ENCODE assay signal across 21 mouse cellular contexts in genomic region chr2:163590211-163590610, GRCm38 (mm10). TPM values are rescaled to one million over a fixed set of nuclear protein-coding genes. Genes with fewer than 3 reads are reported as not detected.
DNase-seq lines count a peak whose midpoint lies in the region; ATAC-seq and TF ChIP-seq lines count a peak whose summit lies in the region.
"Had no signal": no experiment of that assay in that cellular context is flagged by ENCODE, and none has a peak within 500 bp of the region (broad histone marks: within the 10 kb centered on the region; RNA-seq: fewer than 3 reads in every experiment).

No protein-coding gene starts in this region.

- WGBS in liver, embryonic 15.5 days (ENCODE audit: insufficient replicate concordance): 21% methylated on average over 12 of the region's 12 CpGs
- WGBS in liver, embryonic 12.5 days (ENCODE audit: insufficient replicate concordance): 27% methylated on average over 12 of the region's 12 CpGs
- WGBS in intestine, postnatal 0 days: 36% methylated on average over 12 of the region's 12 CpGs

- H3K27ac ChIP-seq in liver, embryonic 15.5 days (replicated peaks): no peak overlapping the region
- H3K27ac ChIP-seq in liver, embryonic 12.5 days: no peak overlapping the region
- H3K27ac ChIP-seq in intestine, postnatal 0 days (ENCODE audit: low read depth, low read length): peak overlapping the region; percentile 60; the same call in 1 of the 2 replicates
- H3K27ac ChIP-seq: embryonic facial prominence, embryonic 12.5 days; hindbrain, embryonic 14.5 days; limb, embryonic 12.5 days had no signal

- no peaks in the 10 kb centered on the region for H3K36me3 ChIP-seq in liver, embryonic 15.5 days (replicated peaks)
- no peaks in the 10 kb centered on the region for H3K36me3 ChIP-seq in liver, embryonic 12.5 days
- H3K36me3 ChIP-seq in intestine, postnatal 0 days (ENCODE audit: control insufficient read depth, insufficient read depth): no peaks in the 10 kb centered on the region
- H3K36me3 ChIP-seq in myocyte (ENCODE audit: control insufficient read depth, insufficient read depth): no peaks in the 10 kb centered on the region
- H3K36me3 ChIP-seq: embryonic facial prominence, embryonic 12.5 days; heart, embryonic 12.5 days; limb, embryonic 12.5 days had no signal

- no peak overlapping the region for H3K4me3 ChIP-seq in liver, embryonic 15.5 days (replicated peaks)
- no peak overlapping the region for H3K4me3 ChIP-seq in liver, embryonic 12.5 days
- H3K4me3 ChIP-seq in intestine, postnatal 0 days (ENCODE audit: low read depth, low read length): no peak overlapping the region
- no peak overlapping the region for H3K4me3 ChIP-seq in myocyte
- H3K4me3 ChIP-seq: embryonic facial prominence, embryonic 12.5 days; heart, embryonic 12.5 days; limb, embryonic 12.5 days had no signal

- H3K9ac ChIP-seq in liver, embryonic 15.5 days: no peak overlapping the region
- H3K9ac ChIP-seq in liver, embryonic 12.5 days: no peak overlapping the region
- H3K9ac ChIP-seq in intestine, postnatal 0 days (ENCODE audit: low read depth, low read length): no peak overlapping the region
- H3K9ac ChIP-seq: embryonic facial prominence, embryonic 12.5 days; heart, embryonic 12.5 days; hindbrain, embryonic 14.5 days; limb, embryonic 12.5 days had no signal

- no peaks in the 10 kb centered on the region for H3K27me3 ChIP-seq in liver, embryonic 15.5 days
- no peaks in the 10 kb centered on the region for H3K27me3 ChIP-seq in liver, embryonic 12.5 days (replicated peaks)
- no peaks in the 10 kb centered on the region for H3K27me3 ChIP-seq in intestine, postnatal 0 days (replicated peaks; ENCODE audit: control insufficient read depth, insufficient read depth, low read length)
- no peaks in the 10 kb centered on the region for H3K27me3 ChIP-seq in myocyte (ENCODE audit: control insufficient read depth, insufficient read depth, insufficient read length)
- H3K27me3 ChIP-seq: embryonic facial prominence, embryonic 12.5 days; heart, embryonic 12.5 days; limb, embryonic 12.5 days had no signal

- no peaks in the 10 kb centered on the region for H3K9me3 ChIP-seq in liver, embryonic 15.5 days (replicated peaks)
- no peaks in the 10 kb centered on the region for H3K9me3 ChIP-seq in liver, embryonic 12.5 days (replicated peaks)
- H3K9me3 ChIP-seq in intestine, postnatal 0 days (ENCODE audit: control insufficient read depth): no peaks in the 10 kb centered on the region
- H3K9me3 ChIP-seq: embryonic facial prominence, embryonic 12.5 days; heart, embryonic 12.5 days; limb, embryonic 12.5 days had no signal

- peaks cover 47% of the 10 kb centered on the region for H3K4me1 ChIP-seq in liver, embryonic 15.5 days (replicated peaks)
- peaks cover 28% of the 10 kb centered on the region for H3K4me1 ChIP-seq in liver, embryonic 12.5 days
- H3K4me1 ChIP-seq in intestine, postnatal 0 days (replicated peaks; ENCODE audit: control insufficient read depth, insufficient read depth, low read length): peaks cover 19% of the 10 kb centered on the region
- H3K4me1 ChIP-seq: limb, embryonic 12.5 days had no signal

- H3ac ChIP-seq in myocyte (ENCODE audit: control insufficient read depth, insufficient read length): no peak overlapping the region

- no peak for TF ChIP-seq CTCF in intestine, postnatal 0 days (IDR thresholded peaks at IDR 0.05; ENCODE audit: low read depth)

- H3K4me2 ChIP-seq in liver, embryonic 15.5 days: peak overlapping the region; percentile 13
- no peak overlapping the region; the same call in 1 of the 2 replicates for H3K4me2 ChIP-seq in liver, embryonic 12.5 days
- H3K4me2 ChIP-seq in intestine, postnatal 0 days (replicated peaks; ENCODE audit: low read depth): no peak overlapping the region
- H3K4me2 ChIP-seq in myocyte (ENCODE audit: low read depth): peak overlapping the region; percentile 36
- H3K4me2 ChIP-seq: embryonic facial prominence, embryonic 12.5 days; heart, embryonic 12.5 days; hindbrain, embryonic 14.5 days; limb, embryonic 12.5 days had no signal

- no peaks in the 10 kb centered on the region for H3K79me2 ChIP-seq in myocyte (ENCODE audit: control insufficient read depth, insufficient read depth)

- no peak for TF ChIP-seq POLR2A in myocyte (IDR thresholded peaks at IDR 0.05; ENCODE audit: insufficient read length, low read depth)

- DNase-seq in NIH3T3 (ENCODE audit: low read depth): peak; percentile 27
- DNase-seq in frontal cortex, postnatal 10 days (ENCODE audit: low spot score in 2 of 2): no peak
- no peak for DNase-seq in adrenal gland, postnatal 36 days
- no peak for DNase-seq in spleen, postnatal 10 days (ENCODE audit: low spot score in 2 of 2)
- DNase-seq: cerebellum, adult 8-10 months; heart, postnatal 36 days; lung, adult 18-20 months; lung, postnatal 36 days; midbrain, embryonic 14.5 days; right cerebral cortex, postnatal 4 days; thymus, adult 18-20 months; thymus, postnatal 4 days had no signal

- ATAC-seq in liver, embryonic 15.5 days (ENCODE audit: insufficient read depth): no peak
- ATAC-seq in liver, embryonic 12.5 days: no peak
- peak; percentile 18; the same call in 1 of the 2 replicates for ATAC-seq in intestine, postnatal 0 days
- ATAC-seq: forebrain, embryonic 16.5 days had no signal

TF ChIP-seq in myocyte, 11 proteins besides CTCF, POLR2A, EP300 and RAD21:
- TF ChIP-seq CEBPB (IDR thresholded peaks at IDR 0.05; ENCODE audit: insufficient read depth, poor library complexity, severe bottlenecking): no peak
- no peak for TF ChIP-seq REST (IDR thresholded peaks at IDR 0.05; ENCODE audit: insufficient read depth, insufficient read length)
- TF ChIP-seq MYOG (IDR thresholded peaks at IDR 0.05; ENCODE audit: control insufficient read depth in 1 of 3, insufficient read depth in 1 of 3, insufficient read length in 2 of 3, low read depth in 2 of 3): no peak
- TF ChIP-seq MYOD1 (IDR thresholded peaks at IDR 0.05; ENCODE audit: control insufficient read depth in 1 of 3, insufficient read length in 2 of 3, low read depth in 2 of 3): no peak
- TF ChIP-seq TCF3 (IDR thresholded peaks at IDR 0.05; ENCODE audit: insufficient read length, low read depth): no peak

RNA-seq across cellular contexts. Expression of gene Ttpal, which starts 11.9 kb away (rescaled TPM):
- polyA plus RNA-seq in liver, embryonic 15.5 days (2015; fragmentation: Nextera tagmentation; extraction: Ambion mirVana): 8.5 and 10.4 TPM in 2 replicates
- polyA plus RNA-seq in liver, embryonic 12.5 days (2016; fragmentation: Nextera tagmentation; extraction: Ambion mirVana): 18.2 and 20.4 TPM in 2 replicates
- 10.4 and 10.9 TPM in 2 replicates for polyA plus RNA-seq in intestine, postnatal 0 days (2015; fragmentation: Nextera tagmentation; extraction: Ambion mirVana)
- polyA plus RNA-seq in myocyte (2012; fragmentation: generic; extraction: Trizol): 20.2 TPM
- total RNA-seq in adrenal gland, postnatal 36 days (2021): 10 to 100 TPM; 22.7 to 34.8 TPM

RNA-seq across cellular contexts. Expression of gene Serinc3, which starts 54.7 kb away (rescaled TPM):
- polyA plus RNA-seq in liver, embryonic 15.5 days (2015; fragmentation: Nextera tagmentation; extraction: Ambion mirVana): 126 and 129 TPM in 2 replicates
- polyA plus RNA-seq in liver, embryonic 12.5 days (2016; fragmentation: Nextera tagmentation; extraction: Ambion mirVana): 127 and 132 TPM in 2 replicates
- 61.3 and 68.5 TPM in 2 replicates for polyA plus RNA-seq in intestine, postnatal 0 days (2015; fragmentation: Nextera tagmentation; extraction: Ambion mirVana)
- 88.9 TPM for polyA plus RNA-seq in myocyte (2012; fragmentation: generic; extraction: Trizol)
- 100 to 1,000 TPM; 565 to 629 TPM for total RNA-seq in adrenal gland, postnatal 36 days (2021)

Comparison
In these comparisons a context has a peak if more than half of its experiments do, and no peak if none do; other contexts are left out.
1. H3K4me2 ChIP-seq: peak in liver, embryonic 15.5 days (single experiment) and myocyte (single experiment); none in liver, embryonic 12.5 days (single experiment) and intestine, postnatal 0 days (single experiment).